Mouse (Mus musculus): Measurements from ENCODE around the gene Gmppb.

- no peak for TF ChIP-seq EP300 (IDR thresholded peaks at IDR 0.05; ENCODE audit: low read depth)
- no peak for TF ChIP-seq CTCF (IDR thresholded peaks at IDR 0.05; ENCODE audit: low read depth)
Measured at GRCm38 (mm10) chr9:108099619-108100018, 50.6 kb downstream of the Gmppb start.

All from liver, embryonic 14.5 days (tissue).